Mouse (Mus musculus): Measurements from ENCODE around the gene Morf4l2. TPM values are rescaled to one million over a fixed set of nuclear protein-coding genes. Genes with fewer than 3 reads are reported as not detected.

The Morf4l2 gene
- polyA plus RNA-seq (2012; rRNA removed), result 452 and 468 TPM in 2 replicates

GRCm38 (mm10) chrX:136743459-136743858, at the start of gene Morf4l2:
TSS of gene Morf4l2 (minus strand) at chrX:136743690.

GRCm38 (mm10) chrX:136780041-136780440, 36.6 kb upstream of the Morf4l2 start, which contains the start of gene Glra4:
TSS of gene Glra4 (minus strand) at chrX:136780141.

GRCm38 (mm10) chrX:136707446-136708167, 35.9 kb downstream of the Morf4l2 start, which contains the start of gene Tceal1:
TSS of gene Tceal1 (plus strand) at chrX:136707982.

Other genes starting within 250 kb of the Morf4l2 start
- not detected in 2 replicates for gene Kir3dl1, start 225.7 kb downstream of the Morf4l2 start, polyA plus RNA-seq (2012; rRNA removed)
- gene Kir3dl2, start 199.6 kb downstream of the Morf4l2 start, polyA plus RNA-seq (2012; rRNA removed), result 0.05 and 0.10 TPM in 2 replicates
- 93.6 and 99.4 TPM in 2 replicates for gene Tceal3, start 152.8 kb downstream of the Morf4l2 start, polyA plus RNA-seq (2012; rRNA removed)
- gene Tceal1, start 35.7 kb downstream of the Morf4l2 start, polyA plus RNA-seq (2012; rRNA removed), result 10.7 and 11.6 TPM in 2 replicates
- not detected in 2 replicates for gene Glra4, start 36.5 kb upstream of the Morf4l2 start, polyA plus RNA-seq (2012; rRNA removed)
- gene Plp1, start 79.0 kb upstream of the Morf4l2 start, polyA plus RNA-seq (2012; rRNA removed), result 16.0 and 19.4 TPM in 2 replicates
- gene Rab9b, start 125.1 kb upstream of the Morf4l2 start, polyA plus RNA-seq (2012; rRNA removed), result 7.2 and 8.0 TPM in 2 replicates
- not detected in 2 replicates for gene H2bfm, start 183.6 kb upstream of the Morf4l2 start, polyA plus RNA-seq (2012; rRNA removed)
- 40.0 and 54.8 TPM in 2 replicates for gene Tmsb15b2, start 231.8 kb upstream of the Morf4l2 start, polyA plus RNA-seq (2012; rRNA removed)
- 10.6 and 12.3 TPM in 2 replicates for gene Tmsb15l, start 233.2 kb upstream of the Morf4l2 start, polyA plus RNA-seq (2012; rRNA removed)
- 20.0 and 21.8 TPM in 2 replicates for gene Tmsb15b1, start 233.2 kb upstream of the Morf4l2 start, polyA plus RNA-seq (2012; rRNA removed)
- 138 and 147 TPM in 2 replicates for gene Zcchc18, start 249.5 kb upstream of the Morf4l2 start, polyA plus RNA-seq (2012; rRNA removed)